Mouse (Mus musculus): Measurements from ENCODE around the gene Prdx6b. TPM values are rescaled to one million over a fixed set of nuclear protein-coding genes. Genes with fewer than 3 reads are reported as not detected.

Gene Prdx6b
- not detected for polyA plus RNA-seq (2015; fragmentation: Illumina TruSeq; extraction: RNeasy Lipid Tissue Mini Kit (QIAGEN cat#74804); ENCODE audit: low read depth, low replicate concordance)

GRCm38 (mm10) chr2:80292172-80292571 lies at the start of gene Prdx6b:
Gene Prdx6b, plus strand, starts transcription at chr2:80292472.

GRCm38 (mm10) chr2:80315242-80316161 lies 23.2 kb downstream of the Prdx6b start, which contains the start of gene Dnajc10:
Gene Dnajc10, plus strand, starts transcription at chr2:80315466.

Other genes starting within 250 kb of the Prdx6b start
- 105 TPM for gene Pde1a, start 163.0 kb upstream of the Prdx6b start, polyA plus RNA-seq (2015; fragmentation: Illumina TruSeq; extraction: RNeasy Lipid Tissue Mini Kit (QIAGEN cat#74804); ENCODE audit: low read depth, low replicate concordance)
- 63.9 TPM for gene Dnajc10, start 23.0 kb downstream of the Prdx6b start, polyA plus RNA-seq (2015; fragmentation: Illumina TruSeq; extraction: RNeasy Lipid Tissue Mini Kit (QIAGEN cat#74804); ENCODE audit: low read depth, low replicate concordance)
- 14.5 TPM for gene Frzb, start 155.2 kb downstream of the Prdx6b start, polyA plus RNA-seq (2015; fragmentation: Illumina TruSeq; extraction: RNeasy Lipid Tissue Mini Kit (QIAGEN cat#74804); ENCODE audit: low read depth, low replicate concordance)